Mouse (Mus musculus): Measurements from ENCODE around the gene Syngr3. TPM values are rescaled to one million over a fixed set of nuclear protein-coding genes. Genes with fewer than 3 reads are reported as not detected.
A peak's percentile ranks its signal among the peaks of the same experiment; 100 is the strongest.

The Syngr3 gene
- polyA plus RNA-seq, 1 experiment from 2014 or later: 8.2 TPM

DNA sequence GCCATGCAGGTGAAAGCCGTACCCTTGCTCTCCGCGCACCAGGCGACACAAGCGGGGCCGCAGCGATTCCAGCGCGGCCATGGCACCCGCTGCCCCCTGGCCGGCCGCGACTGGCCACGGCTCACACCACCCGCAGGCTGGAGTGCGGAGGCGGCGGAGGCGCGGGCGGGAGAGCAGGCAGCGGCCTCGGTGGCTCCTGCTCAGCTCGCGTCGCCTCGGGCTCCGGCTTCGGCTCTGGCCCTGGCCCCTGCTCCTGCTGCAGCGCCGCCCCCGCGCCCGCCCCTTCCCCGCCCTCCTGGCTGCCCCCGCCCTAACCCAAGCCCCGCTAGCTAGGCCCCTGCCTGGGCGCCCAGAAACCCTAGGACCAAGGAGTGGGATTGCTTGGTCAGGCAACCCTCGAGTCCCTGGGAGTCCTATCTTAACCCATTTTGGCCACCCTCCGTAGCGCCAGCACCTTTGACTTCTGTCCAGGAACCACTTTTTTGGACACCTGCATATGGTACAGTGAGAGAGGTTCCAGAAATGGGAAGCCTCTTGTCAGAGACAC lies 39.6 kb downstream of the Syngr3 start, which contains the start of gene Slc9a3r2:
Gene Slc9a3r2 (minus strand): TSS at position 258 of the 547 bp plus-strand sequence.
- H3K27me3 ChIP-seq (replicated peaks; ENCODE audit: control insufficient read depth, insufficient read depth, low read length): no peaks in the 10 kb centered on the region
- no peaks in the 10 kb centered on the region for H3K9me3 ChIP-seq (ENCODE audit: control insufficient read depth, low read length)
- peak within 1 kb of the TSS; percentile 87 for H3K4me3 ChIP-seq (ENCODE audit: low read depth, low read length)
- peak; percentile 71 for DNase-seq (ENCODE audit: low spot score)
- peaks cover 17% of the 10 kb centered on the region for H3K4me1 ChIP-seq (ENCODE audit: control insufficient read depth, insufficient read depth, low read length)
- H3K36me3 ChIP-seq (ENCODE audit: control insufficient read depth, insufficient read depth, low read length): 0 out of 2 replicates have a peak, but pooled peaks cover 5% of the 10 kb centered on the region
- peak within 1 kb of the TSS; percentile 87 for H3K9ac ChIP-seq (ENCODE audit: low read depth, low read length)
- under 1% methylated on average over 18 of the region's 41 CpGs for WGBS
- H3K27ac ChIP-seq (replicated peaks; ENCODE audit: low read depth, low read length): peak within 1 kb of the TSS; percentile 55
- H3K4me2 ChIP-seq (ENCODE audit: low read depth, low read length): peak within 1 kb of the TSS; percentile 97
- ATAC-seq (ENCODE audit: low read depth): peak; percentile 90

DNA sequence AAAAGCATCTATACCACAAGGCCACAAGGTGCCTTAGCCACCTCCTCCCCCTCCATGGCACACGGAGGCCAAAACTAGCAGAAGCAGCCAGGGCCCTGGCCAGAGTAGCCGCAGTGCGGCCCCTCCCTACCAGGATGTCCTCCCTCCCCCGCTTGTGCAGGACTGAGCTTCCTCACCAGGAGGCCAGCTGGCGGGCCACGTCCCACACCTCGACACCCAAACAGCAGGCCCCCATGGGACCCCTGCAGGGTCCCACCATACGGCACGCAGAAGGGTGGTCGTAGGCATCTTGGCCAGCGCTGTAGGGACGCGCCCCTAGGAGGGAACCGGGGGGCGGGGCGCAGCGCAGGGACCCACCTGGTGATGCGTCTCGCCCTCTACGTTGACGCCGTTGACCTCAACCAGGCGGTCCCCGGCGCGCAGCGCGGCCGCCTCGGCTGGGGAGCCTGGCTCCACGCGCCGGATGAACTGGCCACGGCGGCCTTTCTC lies 40.1 kb downstream of the Syngr3 start:
- Histone ChIP-seq H3K9ac (ENCODE audit: low read depth, low read length) (peak overlapping the region; percentile 87), H3K36me3 (ENCODE audit: control insufficient read depth, insufficient read depth, low read length) (0 out of 2 replicates have a peak, but pooled peaks cover 5% of the 10 kb centered on the region), H3K9me3 (ENCODE audit: control insufficient read depth, low read length) (no peaks in the 10 kb centered on the region), H3K27ac (replicated peaks; ENCODE audit: low read depth, low read length) (peak overlapping the region; percentile 55), H3K4me3 (ENCODE audit: low read depth, low read length) (peak overlapping the region; percentile 87), H3K4me1 (ENCODE audit: control insufficient read depth, insufficient read depth, low read length) (peaks cover 22% of the 10 kb centered on the region), H3K27me3 (replicated peaks; ENCODE audit: control insufficient read depth, insufficient read depth, low read length) (no peaks in the 10 kb centered on the region), H3K4me2 (ENCODE audit: low read depth, low read length) (peak overlapping the region; percentile 97)
- DNase-seq (ENCODE audit: low spot score) (no peak), ATAC-seq (ENCODE audit: low read depth) (peak; percentile 24; the same call in 1 of the 2 replicates)
- 1% methylated on average over 19 of the region's 35 CpGs for WGBS

DNA sequence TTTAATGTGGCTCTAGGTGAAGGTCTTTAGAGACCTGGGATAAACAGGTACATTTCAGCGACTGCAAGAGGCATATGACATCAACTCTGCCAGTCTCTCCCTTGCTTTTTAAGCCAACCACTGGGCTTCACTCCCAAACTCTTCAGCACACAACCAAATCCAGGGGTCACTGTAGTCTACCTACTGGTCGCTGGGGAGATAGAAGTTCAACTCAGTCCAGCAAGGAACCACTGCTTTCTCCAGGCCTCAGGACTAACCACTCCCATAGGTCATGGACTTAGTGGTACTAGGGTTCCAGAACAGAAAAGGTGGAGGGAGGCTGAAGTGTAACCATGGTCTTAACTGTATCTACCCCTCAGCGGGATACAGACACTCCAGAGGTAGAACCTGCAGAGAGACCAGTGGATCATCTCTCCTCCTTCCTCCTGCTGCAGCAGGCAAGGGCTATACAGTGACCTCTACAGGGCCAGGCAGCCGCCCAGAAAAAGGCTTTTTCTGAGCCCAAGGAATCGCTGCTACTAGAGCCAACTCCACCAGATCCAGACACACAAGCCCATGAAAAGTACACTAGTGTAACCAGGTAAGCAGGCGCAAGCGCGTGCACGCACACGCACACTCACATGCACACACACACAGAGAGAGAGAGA lies 40.9 kb downstream of the Syngr3 start:
- H3K27ac ChIP-seq (replicated peaks; ENCODE audit: low read depth, low read length): no peak overlapping the region
- H3K9ac ChIP-seq (ENCODE audit: low read depth, low read length): peak overlapping the region; percentile 87
- no peak for ATAC-seq (ENCODE audit: low read depth)
- WGBS: 73% methylated on average over 10 of the region's 10 CpGs
- H3K4me3 ChIP-seq (ENCODE audit: low read depth, low read length): peak overlapping the region; percentile 87
- H3K36me3 ChIP-seq (ENCODE audit: control insufficient read depth, insufficient read depth, low read length): 0 out of 2 replicates have a peak, but pooled peaks cover 5% of the 10 kb centered on the region
- H3K9me3 ChIP-seq (ENCODE audit: control insufficient read depth, low read length): no peaks in the 10 kb centered on the region
- DNase-seq (ENCODE audit: low spot score): no peak
- peaks cover 27% of the 10 kb centered on the region for H3K4me1 ChIP-seq (ENCODE audit: control insufficient read depth, insufficient read depth, low read length)
- H3K4me2 ChIP-seq (ENCODE audit: low read depth, low read length): peak overlapping the region; percentile 97
- H3K27me3 ChIP-seq (replicated peaks; ENCODE audit: control insufficient read depth, insufficient read depth, low read length): no peaks in the 10 kb centered on the region

DNA sequence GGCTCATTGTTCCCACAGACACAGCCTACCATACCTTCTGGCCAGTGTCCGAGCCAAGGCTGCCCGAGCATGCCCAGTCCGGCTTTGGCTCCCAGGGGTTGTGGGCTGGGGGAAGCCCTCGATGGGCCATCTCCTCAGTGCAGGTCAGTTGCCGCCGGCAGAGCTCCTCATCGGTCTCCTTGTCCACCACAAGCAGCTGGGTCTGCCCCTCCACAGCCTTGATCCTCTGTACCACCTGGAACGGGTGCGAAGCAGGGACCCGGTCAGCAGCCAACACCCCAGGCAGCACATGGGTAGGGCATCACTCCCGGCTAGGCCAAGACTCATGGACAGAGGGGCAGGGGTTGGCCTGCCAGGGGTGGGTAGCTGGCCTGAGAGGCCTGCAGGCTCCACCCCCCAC lies 42.3 kb downstream of the Syngr3 start:
- DNase-seq (ENCODE audit: low spot score) (no peak), ATAC-seq (ENCODE audit: low read depth) (no peak)
- Histone ChIP-seq H3K4me1 (ENCODE audit: control insufficient read depth, insufficient read depth, low read length) (peaks cover 27% of the 10 kb centered on the region), H3K36me3 (ENCODE audit: control insufficient read depth, insufficient read depth, low read length) (0 out of 2 replicates have a peak, but pooled peaks cover 5% of the 10 kb centered on the region), H3K27me3 (replicated peaks; ENCODE audit: control insufficient read depth, insufficient read depth, low read length) (no peaks in the 10 kb centered on the region), H3K27ac (replicated peaks; ENCODE audit: low read depth, low read length) (no peak overlapping the region), H3K9me3 (ENCODE audit: control insufficient read depth, low read length) (no peaks in the 10 kb centered on the region), H3K4me2 (ENCODE audit: low read depth, low read length) (peak overlapping the region; percentile 15; the same call in 1 of the 2 replicates), H3K4me3 (ENCODE audit: low read depth, low read length) (no peak overlapping the region), H3K9ac (ENCODE audit: low read depth, low read length) (peak overlapping the region; percentile 27; the same call in 1 of the 2 replicates)
- 82% methylated on average over 6 of the region's 11 CpGs for WGBS

DNA sequence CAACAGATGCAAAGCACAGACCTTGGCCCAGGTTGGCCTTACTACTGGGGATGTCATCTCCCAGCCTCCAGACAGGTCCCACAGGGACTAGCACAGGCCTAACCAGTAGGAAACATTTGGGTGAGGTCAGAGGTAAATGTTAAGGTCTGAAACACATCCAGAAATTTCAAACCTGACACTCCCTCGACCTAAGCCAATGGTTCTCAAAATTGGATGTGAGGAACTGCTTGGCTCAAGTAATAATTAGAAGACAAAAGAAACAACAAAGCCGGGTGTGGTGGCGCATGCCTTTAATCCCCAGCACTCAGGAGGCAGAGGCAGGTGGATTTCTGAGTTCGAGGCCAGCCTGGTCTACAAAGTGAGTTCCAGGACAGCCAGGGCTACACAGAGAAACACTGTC lies 43.4 kb downstream of the Syngr3 start:
- no peaks in the 10 kb centered on the region for H3K9me3 ChIP-seq (ENCODE audit: control insufficient read depth, low read length)
- no peak overlapping the region for H3K4me3 ChIP-seq (ENCODE audit: low read depth, low read length)
- WGBS: 86% methylated on average over 4 of the region's 4 CpGs
- H3K4me2 ChIP-seq (ENCODE audit: low read depth, low read length): no peak overlapping the region
- H3K4me1 ChIP-seq (ENCODE audit: control insufficient read depth, insufficient read depth, low read length): peaks cover 27% of the 10 kb centered on the region
- H3K27me3 ChIP-seq (replicated peaks; ENCODE audit: control insufficient read depth, insufficient read depth, low read length): no peaks in the 10 kb centered on the region
- no peak overlapping the region for H3K9ac ChIP-seq (ENCODE audit: low read depth, low read length)
- no peak for DNase-seq (ENCODE audit: low spot score)
- peaks cover 8% of the 10 kb centered on the region; the same call in 1 of the 2 replicates for H3K36me3 ChIP-seq (ENCODE audit: control insufficient read depth, insufficient read depth, low read length)
- ATAC-seq (ENCODE audit: low read depth): no peak
- H3K27ac ChIP-seq (replicated peaks; ENCODE audit: low read depth, low read length): no peak overlapping the region

DNA sequence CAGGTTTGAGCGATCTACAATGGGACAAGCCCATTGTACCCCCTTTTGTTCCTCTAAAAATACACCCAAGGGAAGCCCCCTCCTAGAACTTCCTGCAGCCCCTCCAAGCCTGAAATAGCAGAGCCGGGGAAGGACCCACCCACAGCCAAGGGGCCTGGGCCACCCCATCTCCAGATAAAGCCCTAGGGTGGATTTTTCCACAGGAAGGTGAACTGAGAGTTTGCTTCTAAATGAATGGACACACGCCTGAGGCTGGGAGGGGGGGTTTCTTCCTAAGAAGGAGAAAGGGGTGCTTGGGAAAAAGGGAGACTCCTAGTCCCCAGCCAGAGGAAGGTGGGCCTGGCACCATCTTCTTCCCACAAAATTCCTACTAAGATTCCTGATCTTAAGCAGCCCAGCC lies 43.8 kb downstream of the Syngr3 start:
- Histone ChIP-seq H3K27me3 (replicated peaks; ENCODE audit: control insufficient read depth, insufficient read depth, low read length) (no peaks in the 10 kb centered on the region), H3K9me3 (ENCODE audit: control insufficient read depth, low read length) (no peaks in the 10 kb centered on the region), H3K9ac (ENCODE audit: low read depth, low read length) (no peak overlapping the region), H3K4me3 (ENCODE audit: low read depth, low read length) (no peak overlapping the region), H3K27ac (replicated peaks; ENCODE audit: low read depth, low read length) (0 out of 2 replicates have a peak overlapping the region, but pooled peaks have one; percentile 19), H3K4me1 (ENCODE audit: control insufficient read depth, insufficient read depth, low read length) (peaks cover 27% of the 10 kb centered on the region), H3K4me2 (ENCODE audit: low read depth, low read length) (no peak overlapping the region), H3K36me3 (ENCODE audit: control insufficient read depth, insufficient read depth, low read length) (peaks cover 10% of the 10 kb centered on the region; the same call in 1 of the 2 replicates)
- WGBS: 74% methylated on average over 3 of the region's 3 CpGs
- DNase-seq (ENCODE audit: low spot score) (no peak), ATAC-seq (ENCODE audit: low read depth) (no peak)

DNA sequence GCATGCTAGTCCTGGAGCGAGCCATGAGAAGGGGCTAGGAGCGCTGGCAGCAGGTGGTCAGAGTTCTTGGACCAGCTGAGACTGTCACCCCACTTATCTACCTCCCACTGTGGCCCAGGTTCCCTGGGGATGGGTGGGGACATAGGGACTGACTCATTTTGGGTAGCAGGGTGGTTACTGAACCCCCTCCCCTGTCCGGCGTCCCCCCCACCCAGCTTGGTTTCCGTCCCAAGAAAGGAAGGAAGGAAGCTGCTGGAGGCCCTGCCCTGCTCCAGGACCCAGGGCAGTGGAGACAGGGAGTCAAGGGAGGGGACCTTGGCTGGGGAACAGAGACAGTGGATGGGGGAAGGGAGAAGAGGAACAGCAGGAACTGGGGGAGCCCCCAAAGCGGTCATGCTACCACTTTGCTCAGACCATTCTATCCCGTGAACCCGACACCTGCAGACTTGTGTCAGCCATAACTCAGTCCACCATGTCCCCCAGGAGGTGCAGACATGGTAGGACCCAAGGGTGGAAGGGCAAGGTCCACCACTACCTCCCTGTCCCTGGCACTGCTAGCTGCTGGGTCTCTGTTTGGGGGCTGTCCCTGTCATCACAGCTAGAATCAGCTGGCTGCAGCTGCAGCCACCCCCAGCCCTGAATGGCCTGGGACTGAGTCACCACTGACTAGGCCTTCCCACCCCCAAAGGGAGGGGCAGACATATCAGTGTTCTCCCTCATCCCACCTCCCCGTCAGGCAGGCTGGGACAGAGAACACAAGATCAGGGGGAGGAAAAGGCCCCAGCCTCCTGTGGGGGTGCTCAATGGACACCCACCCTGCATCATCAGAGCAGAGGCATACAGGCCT lies 44.7 kb downstream of the Syngr3 start:
- no peak for DNase-seq (ENCODE audit: low spot score)
- Histone ChIP-seq H3K4me1 (ENCODE audit: control insufficient read depth, insufficient read depth, low read length) (peaks cover 25% of the 10 kb centered on the region), H3K9ac (ENCODE audit: low read depth, low read length) (peak overlapping the region; percentile 11; the same call in 1 of the 2 replicates), H3K4me3 (ENCODE audit: low read depth, low read length) (no peak overlapping the region), H3K27me3 (replicated peaks; ENCODE audit: control insufficient read depth, insufficient read depth, low read length) (no peaks in the 10 kb centered on the region), H3K9me3 (ENCODE audit: control insufficient read depth, low read length) (no peaks in the 10 kb centered on the region), H3K36me3 (ENCODE audit: control insufficient read depth, insufficient read depth, low read length) (peaks cover 19% of the 10 kb centered on the region), H3K27ac (replicated peaks; ENCODE audit: low read depth, low read length) (peak overlapping the region; percentile 19), H3K4me2 (ENCODE audit: low read depth, low read length) (peak overlapping the region; percentile 11; the same call in 1 of the 2 replicates)
- 84% methylated on average over 8 of the region's 9 CpGs for WGBS
- ATAC-seq (ENCODE audit: low read depth): no peak

DNA sequence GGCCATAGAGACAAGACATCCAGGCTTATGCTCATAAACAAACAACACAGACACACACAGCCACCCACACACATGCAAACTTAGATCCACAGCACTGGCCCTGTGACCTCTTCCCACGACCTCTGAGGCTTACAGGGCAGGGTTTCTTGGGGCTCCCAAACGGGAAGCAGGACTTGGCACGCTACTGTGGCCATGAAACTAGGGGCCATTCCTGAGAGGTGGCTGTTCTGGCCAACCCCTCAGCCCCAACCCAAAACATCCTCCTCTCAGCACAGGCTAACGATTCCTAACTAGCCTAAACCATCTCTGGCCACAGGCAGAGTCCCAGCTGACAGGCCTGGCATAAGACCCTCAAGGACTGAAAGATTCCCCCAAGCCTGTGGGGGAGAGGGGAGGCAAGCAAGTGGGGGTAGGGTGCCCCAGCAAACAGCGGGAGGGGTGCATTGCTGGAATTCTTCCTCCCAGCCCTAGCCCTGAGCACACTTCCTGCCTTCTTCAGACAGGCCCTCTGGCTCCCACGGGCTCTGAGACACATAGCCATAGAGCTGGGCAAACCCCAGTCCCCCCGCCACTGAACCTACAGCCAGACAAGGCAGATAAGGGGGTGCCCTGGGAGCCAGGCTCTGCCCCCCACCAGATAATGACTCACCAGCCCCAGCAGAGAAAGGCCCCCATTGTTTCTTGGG lies 45.6 kb downstream of the Syngr3 start:
- Histone ChIP-seq H3K27me3 (replicated peaks; ENCODE audit: control insufficient read depth, insufficient read depth, low read length) (no peaks in the 10 kb centered on the region), H3K4me3 (ENCODE audit: low read depth, low read length) (no peak overlapping the region), H3K9ac (ENCODE audit: low read depth, low read length) (peak overlapping the region; percentile 11; the same call in 1 of the 2 replicates), H3K9me3 (ENCODE audit: control insufficient read depth, low read length) (no peaks in the 10 kb centered on the region), H3K36me3 (ENCODE audit: control insufficient read depth, insufficient read depth, low read length) (peaks cover 22% of the 10 kb centered on the region), H3K4me2 (ENCODE audit: low read depth, low read length) (peak overlapping the region; percentile 11; the same call in 1 of the 2 replicates), H3K27ac (replicated peaks; ENCODE audit: low read depth, low read length) (peak overlapping the region; percentile 19), H3K4me1 (ENCODE audit: control insufficient read depth, insufficient read depth, low read length) (peaks cover 32% of the 10 kb centered on the region)
- WGBS: 27% methylated on average over 7 of the region's 7 CpGs
- DNase-seq (ENCODE audit: low spot score): no peak
- ATAC-seq (ENCODE audit: low read depth): no peak

All from embryonic facial prominence, embryonic 14.5 days (tissue).